Mouse (Mus musculus): ENCODE results near the gene Nectin2.
A peak's percentile ranks its signal among the peaks of the same experiment; 100 is the strongest.

The Nectin2 gene

DNA sequence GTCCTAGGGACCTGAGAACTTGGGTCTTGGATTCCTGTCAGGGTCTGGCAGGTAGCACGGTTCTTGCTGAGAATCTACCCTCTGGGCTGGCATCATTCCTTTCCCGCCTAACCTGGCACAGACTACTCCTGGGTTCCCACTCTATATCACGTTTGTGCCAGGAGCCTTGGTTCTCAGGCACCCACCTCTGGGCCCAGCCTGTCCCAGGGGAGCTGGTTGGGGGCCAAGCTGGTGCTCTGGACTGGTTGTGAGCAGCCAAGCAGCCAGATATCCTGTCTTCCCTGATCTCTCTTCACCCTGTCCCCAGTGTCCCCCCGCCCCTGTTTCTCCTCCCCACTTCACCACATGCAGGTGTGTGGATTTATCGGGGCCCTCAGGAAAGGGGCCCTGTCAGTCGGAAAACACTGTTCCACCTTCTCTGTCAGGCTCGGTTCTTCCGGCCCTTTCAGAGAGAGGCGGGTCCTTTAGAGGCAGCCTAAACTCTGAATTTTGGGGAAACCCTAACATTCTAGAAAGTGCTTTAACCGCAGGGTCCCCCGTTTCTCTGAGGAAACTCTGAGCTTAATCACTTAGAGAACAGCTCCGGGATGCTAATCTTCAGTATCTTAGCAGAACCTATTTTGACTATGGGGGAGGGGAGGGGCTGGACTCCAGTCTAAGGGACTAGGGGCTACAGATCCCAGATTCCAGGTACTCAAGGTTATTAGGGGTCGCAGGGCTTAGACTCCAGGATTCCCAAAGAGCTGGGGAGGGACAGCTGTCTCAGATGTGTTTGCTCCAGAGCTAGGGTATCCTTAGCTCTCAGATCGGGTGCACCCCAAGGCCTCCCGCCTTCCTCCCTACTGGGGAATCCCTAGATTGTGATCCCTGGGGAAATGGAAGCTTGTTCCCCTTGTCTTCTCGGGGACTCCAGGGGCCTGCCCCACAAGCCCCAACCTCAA is 19.4 kb upstream of the Nectin2 start:
- no peak for DNase-seq (ENCODE audit: low spot score in 2 of 2)

GRCm38 (mm10) chr7:19769001-19769400 is 18.7 kb upstream of the Nectin2 start:
- DNase-seq (ENCODE audit: low spot score in 2 of 2) = no peak

DNA sequence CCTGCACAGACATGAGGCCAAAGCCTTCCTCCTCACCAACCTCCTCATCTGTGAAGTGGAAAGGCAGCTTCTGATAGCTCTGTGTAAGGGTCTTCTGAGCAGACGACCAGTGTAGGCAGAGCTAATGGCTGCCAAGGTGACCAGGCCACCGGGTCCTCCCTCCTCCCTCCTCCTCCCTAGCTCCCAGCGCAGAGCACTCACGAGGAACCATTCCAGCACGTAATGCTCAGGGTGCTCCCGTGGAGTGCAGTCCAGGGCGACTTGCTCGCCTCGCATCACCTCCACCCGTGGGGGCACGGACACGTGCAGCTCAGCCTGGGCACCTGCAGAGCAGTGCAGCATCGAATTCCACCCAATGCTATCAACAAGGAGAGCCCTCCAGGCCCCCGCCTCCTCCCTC is 18.0 kb upstream of the Nectin2 start:
- DNase-seq (ENCODE audit: low spot score in 2 of 2) = no peak

- no peak for DNase-seq (ENCODE audit: low spot score in 2 of 2)
Observed at GRCm38 (mm10) chr7:19764581-19764980, 14.3 kb upstream of the Nectin2 start.

- no peak for DNase-seq (ENCODE audit: low spot score in 2 of 2)
Observed at GRCm38 (mm10) chr7:19763829-19764477, 13.7 kb upstream of the Nectin2 start.

DNA sequence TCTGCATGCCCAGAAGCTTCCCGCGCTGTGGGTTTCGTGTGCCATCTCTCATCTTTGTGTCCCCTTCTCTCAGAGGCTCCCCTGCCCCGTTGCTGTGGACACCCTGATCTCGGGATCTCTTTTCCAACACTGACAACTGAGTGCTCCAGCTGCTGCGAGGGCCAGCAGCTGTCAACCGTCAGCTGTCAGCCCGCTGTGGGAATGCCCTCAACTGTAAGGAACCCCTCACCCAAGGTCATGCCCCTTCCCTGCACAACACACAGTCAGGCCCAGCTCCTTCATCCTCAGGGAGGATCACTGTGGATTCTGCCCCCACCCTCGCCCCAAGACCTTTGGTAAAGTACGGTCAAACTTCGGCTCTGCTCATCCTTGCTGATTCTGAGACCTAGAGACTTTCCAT is 12.0 kb upstream of the Nectin2 start:
- no peak for DNase-seq (ENCODE audit: low spot score in 2 of 2)

- DNase-seq (ENCODE audit: low spot score in 2 of 2) = no peak
Observed at GRCm38 (mm10) chr7:19760021-19760420, 9.7 kb upstream of the Nectin2 start.

DNA sequence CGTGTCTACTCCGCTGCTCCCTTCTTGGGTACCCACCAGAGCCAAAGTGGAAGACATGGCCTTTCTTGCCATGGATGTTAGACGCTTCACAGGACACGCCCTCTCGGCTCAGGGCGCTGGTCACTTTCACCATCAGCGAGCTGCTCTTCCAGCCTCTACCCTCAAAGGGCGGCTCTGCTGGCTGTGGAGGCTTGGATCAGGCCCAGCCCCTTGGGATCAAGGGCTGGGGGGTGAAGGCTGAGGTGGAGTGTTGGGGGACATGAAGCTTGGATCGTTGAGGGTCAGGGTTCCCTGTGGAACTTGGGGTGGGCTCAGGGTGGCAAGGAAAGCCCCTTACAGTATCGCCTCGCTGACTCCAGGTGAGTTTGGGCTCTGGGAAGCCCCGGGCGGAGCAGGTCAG is 8.3 kb upstream of the Nectin2 start:
- DNase-seq (ENCODE audit: low spot score in 2 of 2) = no peak

GRCm38 (mm10) chr7:19755851-19756786 is 5.8 kb upstream of the Nectin2 start:
- DNase-seq (ENCODE audit: low spot score in 2 of 2) = no peak

DNA sequence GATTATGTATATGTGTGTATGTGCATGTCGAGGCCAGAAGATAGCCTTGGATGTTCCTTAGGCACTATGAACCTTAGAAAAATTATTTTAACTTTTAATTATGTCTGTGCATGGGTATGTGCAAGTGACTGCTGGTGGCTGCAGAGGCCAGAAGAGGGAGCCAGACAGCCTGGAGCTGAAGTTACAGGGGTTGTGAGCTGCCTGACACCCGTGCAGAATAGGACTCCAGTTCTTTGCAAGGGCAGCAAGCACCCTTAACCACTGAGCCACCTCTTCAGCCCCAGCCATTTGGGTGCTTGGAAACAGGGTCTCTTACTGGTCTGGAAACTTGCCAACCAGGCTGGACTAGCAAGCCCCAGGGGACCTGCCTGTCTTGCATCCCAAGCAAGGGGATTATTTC is 4.7 kb upstream of the Nectin2 start:
- no peak for DNase-seq (ENCODE audit: low spot score in 2 of 2)

DNA sequence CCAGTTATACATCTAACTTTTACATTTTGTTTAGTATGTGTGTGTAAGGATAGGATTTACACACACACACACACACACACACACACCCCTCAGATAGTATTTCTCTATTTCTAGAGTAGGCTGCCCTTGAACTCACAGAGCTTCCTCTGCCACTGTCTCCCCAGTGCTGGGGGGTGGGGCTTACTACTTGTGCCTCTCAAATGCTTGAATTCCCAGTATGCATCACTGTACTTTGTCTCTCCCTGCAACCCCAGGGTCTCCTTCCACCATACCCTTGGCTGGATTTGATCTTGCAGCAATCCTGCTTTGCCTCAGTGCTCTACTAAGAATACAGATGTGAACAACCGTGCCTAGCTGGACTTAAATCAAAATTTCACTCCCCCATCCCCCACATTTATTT is 3.8 kb upstream of the Nectin2 start:
- DNase-seq (ENCODE audit: low spot score in 2 of 2) = no peak

DNA sequence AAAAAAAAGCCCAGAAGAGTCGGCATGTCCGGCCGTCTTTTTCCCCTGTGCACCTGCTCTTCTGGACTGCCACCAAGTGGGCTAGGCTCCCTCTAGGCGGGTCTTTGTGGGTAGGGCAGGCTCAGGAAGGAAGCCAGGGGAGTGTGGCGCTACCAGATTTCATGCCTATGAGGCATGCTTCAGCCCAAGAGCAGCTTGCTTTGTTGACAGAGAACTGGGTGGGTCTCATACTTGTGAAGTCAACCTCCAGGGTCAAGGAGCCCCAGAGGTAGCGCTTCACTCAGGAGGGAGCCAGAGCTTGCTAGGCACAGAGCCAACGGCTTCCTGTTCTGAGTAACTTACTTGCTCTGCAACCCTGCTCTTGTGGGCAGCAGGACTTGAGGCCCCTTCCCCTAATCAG is 3.3 kb upstream of the Nectin2 start:
- no peak for DNase-seq (ENCODE audit: low spot score in 2 of 2)

DNA sequence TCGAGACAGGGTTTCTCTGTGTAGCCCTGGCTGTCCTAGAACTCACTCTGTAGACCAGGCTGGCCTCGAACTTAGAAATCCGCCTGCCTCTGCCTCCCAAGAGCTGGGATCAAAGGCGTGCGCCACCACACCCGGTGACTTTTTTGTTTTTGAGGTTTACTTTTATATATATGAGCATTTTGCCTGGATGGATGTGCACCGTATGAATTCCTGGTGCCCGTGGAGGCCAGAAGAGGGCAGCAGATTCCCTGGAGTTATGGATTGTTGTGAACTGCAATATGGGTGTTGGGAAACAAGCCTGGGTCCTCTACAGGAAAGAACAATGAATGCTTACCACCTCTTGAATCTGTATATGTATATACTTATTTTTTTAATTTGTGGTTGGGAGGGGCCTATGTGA is 2.4 kb upstream of the Nectin2 start:
- no peak for DNase-seq (ENCODE audit: low spot score in 2 of 2)

DNA sequence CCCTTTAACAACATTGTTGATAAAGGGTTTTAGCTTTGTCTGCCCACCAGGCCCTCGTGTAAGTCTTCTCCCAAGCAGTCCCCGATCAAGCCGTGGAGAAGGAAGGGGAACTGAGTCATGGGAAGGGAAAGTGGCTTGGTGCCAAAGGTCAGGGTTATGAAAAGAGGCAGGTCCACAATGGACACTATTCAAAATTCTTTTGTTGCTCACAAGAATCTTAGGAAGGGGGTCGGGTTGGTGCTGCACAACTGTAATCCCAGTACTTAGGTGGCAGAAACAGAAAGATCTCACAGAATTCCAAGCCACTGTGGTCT is 744 bp upstream of the Nectin2 start:
- no peak for DNase-seq (ENCODE audit: low spot score in 2 of 2)

- peak; percentile 57 to 87 for DNase-seq (ENCODE audit: low spot score in 2 of 2)
Observed at GRCm38 (mm10) chr7:19749389-19750216, 680 bp downstream of the Nectin2 start.

GRCm38 (mm10) chr7:19748219-19749195 is 1.8 kb downstream of the Nectin2 start:
- DNase-seq (ENCODE audit: low spot score in 2 of 2) = no peak

GRCm38 (mm10) chr7:19747420-19748218 is 2.7 kb downstream of the Nectin2 start:
- DNase-seq (ENCODE audit: low spot score in 2 of 2) = no peak

- no peak for DNase-seq (ENCODE audit: low spot score in 2 of 2)
Observed at GRCm38 (mm10) chr7:19746426-19747201, 3.7 kb downstream of the Nectin2 start.

All from spleen, postnatal 10 days (tissue).